Mouse (Mus musculus) T-helper 1 cell (primary cell): ENCODE results near the gene Fto.

Source experiments
- in situ Hi-C: fragments of 300-600 bp; cut with MboI, MseI; formaldehyde crosslinking; loops from one replicate; pipeline ENCODE4 v1.15.1; 2025; ENCODE audit warnings: high pct_unique_total_duplicates

The Fto gene

DNA sequence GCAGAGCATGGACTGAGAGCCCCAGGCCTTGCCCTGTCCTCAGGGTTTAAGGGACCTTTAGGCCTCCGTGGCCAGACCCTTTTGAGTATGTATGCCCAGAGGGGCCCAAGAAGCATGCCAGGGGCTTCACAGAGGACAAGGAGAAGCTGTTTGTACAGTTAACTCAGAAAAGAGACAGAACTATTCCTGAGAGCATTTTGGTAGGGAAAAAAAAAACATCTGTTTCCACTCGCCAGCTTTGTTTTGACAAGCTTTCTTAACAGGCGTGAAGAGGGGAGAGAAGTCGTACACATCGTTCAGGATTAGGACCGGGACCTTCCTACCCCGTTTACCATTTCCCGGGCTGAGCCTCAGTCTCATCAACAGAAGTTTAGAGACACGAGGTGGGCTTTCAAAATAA lies 335.5 kb downstream of the Fto start:
- in situ Hi-C loops: no loop called here

DNA sequence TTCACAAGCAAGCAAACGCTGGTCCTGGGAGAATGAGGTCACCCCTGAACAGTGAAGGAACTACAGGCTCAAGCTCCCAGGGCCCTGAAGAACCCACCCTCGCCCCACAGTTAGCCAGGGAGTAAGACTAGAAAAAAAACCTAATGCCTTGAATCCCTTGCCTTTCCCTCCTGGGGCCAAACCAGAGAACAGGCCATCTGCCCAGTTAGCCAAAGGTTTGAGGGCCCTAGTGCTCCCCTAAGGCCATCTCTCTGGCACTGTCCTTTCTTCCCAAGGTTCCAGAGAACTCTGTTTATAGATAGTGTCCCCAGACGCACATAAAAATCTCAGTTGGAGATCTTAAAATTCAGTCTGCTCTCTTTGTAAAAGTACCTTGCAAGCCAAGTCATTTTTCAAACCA lies 340.2 kb downstream of the Fto start:
- in situ Hi-C loops: no loop called here

DNA sequence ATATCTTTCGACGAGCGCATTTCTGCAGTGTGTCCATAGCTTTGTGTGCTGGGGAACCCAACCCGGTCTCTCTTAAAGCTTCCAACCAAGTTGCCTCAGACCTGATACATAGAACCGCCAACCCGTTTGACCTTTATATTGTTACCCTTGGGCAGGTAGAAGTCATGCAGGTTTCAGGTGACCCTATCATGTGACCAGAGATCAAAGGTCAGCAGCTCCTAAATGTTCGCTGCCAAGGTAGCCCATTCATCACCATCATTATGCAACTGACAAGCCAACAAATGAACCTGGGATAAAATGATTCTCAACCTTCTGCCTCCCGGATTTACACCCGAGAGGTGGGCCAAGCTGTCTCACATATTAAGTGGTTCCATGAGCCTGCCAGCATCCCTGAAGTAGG lies 344.1 kb downstream of the Fto start:
- in situ Hi-C loops: no loop called here

DNA sequence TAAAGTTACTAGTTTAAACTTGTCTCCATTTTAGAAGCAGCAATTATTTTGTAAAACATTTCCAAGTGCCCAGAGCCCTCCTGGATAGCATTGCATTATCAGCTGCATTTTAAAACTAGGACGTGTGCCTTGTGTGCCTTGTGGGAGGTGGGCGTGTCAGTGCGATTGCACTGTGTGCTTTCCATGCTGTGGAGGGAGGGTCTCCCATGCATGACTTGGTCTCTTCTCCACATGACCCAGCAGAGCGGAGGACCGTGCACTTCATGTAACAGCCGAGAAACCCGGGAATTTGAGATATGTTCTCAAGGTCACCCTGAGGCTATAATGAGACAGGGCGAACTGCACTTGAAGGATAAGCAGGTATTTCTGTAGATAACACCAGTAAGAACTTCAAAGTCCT lies 347.6 kb downstream of the Fto start:
- in situ Hi-C loops: no loop called here

DNA sequence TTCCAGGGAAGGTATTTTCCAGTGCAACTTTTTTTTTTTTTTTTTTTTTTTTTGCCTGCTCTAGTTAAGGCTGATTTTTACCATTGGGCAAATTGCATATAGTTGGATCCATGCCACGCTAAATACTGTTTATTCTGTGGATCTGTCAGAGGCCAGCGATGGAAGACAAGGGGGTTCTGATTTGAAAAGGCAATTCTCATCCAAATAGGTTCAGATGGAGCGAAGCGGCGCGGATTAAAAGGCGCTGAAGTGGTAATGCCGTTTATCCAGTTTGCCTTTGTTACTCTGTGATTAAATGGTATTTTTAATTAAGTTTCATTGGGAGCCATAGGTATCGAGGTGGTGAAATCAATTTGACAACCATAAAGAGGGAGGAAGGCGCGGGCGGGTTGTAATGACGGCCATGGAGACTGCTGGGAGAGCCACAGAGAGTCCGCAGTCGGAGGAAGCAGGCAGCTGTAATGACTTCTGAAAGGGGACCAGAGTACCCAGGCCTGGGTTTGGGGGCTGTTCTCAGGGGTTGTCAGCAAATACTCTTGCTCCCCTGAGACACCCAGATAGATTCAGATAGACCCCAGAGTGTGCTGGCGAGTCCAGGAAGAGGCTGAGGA lies 356.2 kb downstream of the Fto start:
- in situ Hi-C loops: no loop called here

DNA sequence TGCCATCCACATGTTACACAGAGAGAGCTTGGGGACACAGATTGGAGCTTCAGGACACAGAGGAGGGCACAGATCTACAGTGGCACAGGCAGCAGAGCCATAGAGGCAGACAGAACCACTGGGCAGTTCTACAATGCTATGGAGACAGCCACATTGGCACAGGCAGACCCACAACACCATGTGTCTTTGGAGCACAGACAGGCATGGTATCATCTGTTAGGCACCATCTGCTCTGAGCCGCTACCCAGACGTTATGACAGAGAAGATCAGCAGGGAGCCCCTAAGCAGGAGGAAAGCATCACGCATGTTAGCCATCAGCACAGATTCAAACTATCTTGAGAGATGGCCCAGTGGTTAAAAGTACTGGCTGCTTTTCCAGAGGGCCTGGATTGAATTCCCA lies 363.6 kb downstream of the Fto start:
- in situ Hi-C loops: no loop called here

DNA sequence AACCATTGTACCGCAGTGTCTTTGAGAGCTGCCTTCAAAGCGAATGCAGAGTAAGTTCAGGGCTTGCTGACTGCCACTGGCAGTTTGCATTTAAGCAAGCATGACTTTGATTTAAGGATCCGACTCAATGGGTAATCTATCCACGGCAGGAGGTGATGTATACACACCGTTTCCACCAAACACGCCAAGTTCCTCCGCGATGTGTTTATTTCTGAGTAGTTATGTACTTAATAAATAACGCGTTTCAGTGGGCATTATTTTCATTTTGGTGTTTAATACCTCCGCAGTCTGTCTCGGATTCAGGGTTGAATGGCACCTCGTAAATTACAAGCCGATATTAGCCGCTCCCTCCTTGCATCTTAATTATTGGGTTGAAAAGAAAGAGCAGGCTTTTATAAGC lies 366.1 kb downstream of the Fto start:
- in situ Hi-C loops: no loop called here

DNA sequence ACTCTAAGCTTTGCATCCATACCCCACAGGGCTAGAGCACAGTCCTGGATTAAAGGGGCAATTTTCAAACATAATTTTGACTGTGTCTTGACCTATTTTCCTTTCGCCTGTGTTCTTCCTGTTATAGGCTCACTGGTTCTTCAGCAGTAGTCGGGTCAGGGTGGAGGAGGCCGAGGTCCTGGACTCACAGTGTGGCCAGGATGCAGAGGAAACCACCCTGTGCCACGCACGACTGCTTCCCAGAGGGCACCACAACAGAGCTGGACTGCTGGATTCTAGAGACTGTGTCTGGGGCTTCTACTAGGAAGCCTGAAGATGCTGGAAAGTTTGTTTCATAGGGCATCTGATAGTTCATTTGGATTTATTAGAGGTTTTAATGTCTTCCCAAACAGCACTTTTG lies 366.8 kb downstream of the Fto start:
- in situ Hi-C loops: no loop called here

DNA sequence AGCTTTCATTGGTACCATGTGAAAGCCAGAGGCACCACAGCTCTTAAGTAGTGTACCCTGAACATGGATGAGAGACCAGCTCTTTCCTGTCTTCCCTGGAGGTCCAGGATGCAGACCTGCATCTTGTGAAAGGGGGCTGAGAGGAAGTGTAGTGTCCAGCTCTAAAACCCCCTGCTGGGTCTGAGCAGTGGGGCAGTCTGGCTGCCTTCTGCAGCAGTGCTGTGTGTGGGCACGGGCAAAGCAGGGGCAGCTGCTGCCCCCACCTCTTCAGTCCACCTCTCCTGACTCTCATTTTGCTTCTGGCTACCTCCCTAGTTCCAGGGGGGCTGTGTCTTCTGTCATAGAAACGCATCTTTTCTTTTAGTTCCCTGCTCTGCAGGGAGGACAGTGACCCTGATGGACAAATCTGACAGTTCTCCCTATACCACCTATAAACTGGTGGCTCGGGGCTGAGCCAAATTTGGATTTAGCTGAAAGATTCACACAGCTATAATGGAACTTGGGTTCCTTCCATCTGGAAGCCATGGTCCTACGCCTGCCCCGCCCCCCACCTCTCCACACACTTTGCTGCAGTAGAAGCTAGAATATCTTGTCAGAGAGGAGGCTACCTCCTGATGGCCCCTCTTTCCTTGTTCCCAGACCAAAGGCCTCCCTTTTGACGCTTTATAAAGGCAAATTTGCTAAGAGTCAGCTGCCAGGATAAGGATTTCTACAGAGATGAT lies 371.4 kb downstream of the Fto start:
- in situ Hi-C loops: no loop called here

DNA sequence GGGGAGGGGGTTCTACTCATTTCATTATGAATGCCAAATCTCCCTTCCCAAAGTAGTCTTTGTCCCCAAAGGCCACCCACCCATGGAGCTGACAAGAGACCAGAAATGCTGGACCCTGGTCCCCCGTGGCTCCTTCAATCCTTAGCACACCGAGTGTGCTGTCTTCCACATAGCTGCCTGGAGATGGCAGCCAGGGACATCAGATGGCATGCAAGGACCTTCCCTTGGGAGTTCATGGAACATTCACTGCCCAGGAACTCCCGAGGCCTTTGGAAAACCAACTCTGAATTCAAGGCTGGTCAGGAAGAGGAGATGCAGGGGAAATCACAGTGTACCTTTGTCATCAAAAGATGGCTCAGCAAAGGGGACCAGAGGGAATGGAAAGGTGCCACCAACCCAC lies 372.1 kb downstream of the Fto start:
- in situ Hi-C loops: no loop called here

DNA sequence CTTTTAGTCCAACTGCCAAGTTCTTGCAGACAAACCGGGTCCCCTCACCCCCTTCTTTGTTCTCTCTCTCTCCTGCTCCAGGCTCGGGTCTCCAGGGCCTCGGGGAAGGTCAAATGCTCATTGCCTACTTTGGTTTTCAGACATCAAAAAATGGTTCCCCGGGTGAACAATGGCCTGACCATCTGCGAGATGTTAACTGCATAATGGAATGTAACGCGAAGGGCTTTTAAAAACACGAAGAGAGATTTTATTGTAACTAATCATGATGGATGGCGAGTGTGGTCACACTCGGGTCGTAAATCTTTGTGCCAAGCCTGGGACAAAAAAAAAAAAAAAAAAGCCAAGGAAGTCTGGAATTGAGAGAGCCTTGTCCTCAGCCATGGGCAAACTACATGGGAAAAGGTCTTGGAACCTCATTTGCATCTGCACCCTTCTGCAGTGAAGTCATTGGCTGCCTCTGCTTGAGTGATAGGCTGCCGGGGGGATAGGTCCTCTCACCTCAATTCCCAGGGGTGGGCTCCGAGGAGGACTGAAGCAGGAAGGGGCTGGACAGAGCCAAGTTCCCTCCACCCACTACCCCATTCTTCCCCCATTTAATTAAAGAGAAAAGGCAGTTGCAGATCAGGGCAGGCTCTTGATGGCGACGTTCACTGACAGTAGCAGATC lies 378.9 kb downstream of the Fto start:
- in situ Hi-C loops: no loop called here

DNA sequence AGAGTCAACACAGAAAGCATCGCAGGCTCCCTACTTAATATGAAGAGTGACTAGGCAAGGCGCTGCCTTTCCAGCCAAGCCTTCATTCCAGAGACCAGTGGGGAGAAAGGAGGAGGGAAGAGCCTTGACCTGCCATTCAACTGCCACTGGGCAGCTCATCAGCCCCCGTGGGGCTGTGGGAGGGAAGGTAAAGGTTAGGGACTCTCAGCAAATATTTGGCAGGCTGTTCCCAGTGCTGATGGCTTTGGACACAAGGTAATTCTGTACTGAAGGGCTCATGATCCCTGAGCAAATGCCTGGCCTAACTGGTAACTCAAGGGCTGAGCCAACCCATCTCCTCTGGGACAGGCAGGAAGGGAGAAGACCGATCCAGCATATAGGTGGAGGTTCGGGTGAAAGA lies 393.2 kb downstream of the Fto start:
- in situ Hi-C loops: no loop called here

DNA sequence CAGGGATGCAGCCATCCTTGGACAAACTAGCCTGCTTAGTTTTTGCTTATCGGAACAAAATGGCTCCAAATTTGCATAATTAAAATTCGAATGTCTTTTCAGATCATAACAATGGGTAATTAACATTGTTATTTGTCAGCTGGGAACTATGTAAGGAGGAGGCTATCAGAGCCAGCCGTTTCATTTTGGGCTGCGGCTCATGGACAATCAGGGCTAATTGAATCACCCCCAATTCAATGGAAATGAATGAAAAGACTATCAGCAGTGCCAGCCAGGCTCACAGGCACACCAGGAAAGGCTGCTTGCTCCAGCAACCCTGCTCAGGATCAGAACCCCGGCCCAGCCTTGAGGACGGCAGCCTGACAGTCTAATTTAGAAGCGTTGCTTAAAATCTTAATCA lies 395.3 kb downstream of the Fto start:
- in situ Hi-C loops: no loop called here

DNA sequence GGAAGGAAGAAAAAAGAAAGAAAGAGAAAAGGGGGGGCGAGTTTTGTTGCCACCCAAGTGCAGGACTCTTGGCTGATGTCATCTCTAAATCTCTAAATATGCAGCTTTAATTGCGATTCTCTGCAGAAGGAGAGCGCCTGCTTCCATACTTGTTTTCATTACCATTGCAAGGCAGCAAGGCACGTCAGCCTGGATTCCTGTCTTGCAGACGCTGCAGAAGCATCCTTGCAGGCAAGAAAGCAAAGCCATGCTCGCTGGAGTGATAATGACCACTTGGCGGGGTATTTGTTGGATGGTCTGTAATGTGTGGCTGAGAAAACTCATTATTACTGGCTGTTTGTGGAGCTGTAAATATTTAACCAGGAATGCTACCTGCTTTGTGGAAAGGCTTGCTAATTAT lies 396.4 kb downstream of the Fto start:
- in situ Hi-C loops: no loop called here

DNA sequence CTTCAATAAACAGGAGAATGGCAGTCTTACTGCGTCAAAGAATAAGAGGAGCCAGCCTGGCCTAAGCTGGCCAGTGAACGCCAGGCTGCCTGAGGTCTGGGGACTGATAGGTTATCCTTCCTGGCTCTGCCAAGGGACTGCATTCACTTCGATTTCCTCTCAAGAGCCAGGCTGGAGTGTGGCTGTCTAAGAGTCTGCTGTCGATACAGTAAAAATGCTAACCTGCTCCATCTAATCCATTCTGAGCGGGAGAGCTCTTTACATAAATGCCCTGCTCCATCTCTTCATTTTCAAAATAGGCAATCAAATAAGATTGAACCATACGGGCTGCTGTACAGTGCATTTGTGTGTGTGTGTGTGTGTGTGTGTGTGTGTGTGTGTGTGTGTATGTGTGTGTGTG lies 397.9 kb downstream of the Fto start:
- in situ Hi-C loops: no loop called here

DNA sequence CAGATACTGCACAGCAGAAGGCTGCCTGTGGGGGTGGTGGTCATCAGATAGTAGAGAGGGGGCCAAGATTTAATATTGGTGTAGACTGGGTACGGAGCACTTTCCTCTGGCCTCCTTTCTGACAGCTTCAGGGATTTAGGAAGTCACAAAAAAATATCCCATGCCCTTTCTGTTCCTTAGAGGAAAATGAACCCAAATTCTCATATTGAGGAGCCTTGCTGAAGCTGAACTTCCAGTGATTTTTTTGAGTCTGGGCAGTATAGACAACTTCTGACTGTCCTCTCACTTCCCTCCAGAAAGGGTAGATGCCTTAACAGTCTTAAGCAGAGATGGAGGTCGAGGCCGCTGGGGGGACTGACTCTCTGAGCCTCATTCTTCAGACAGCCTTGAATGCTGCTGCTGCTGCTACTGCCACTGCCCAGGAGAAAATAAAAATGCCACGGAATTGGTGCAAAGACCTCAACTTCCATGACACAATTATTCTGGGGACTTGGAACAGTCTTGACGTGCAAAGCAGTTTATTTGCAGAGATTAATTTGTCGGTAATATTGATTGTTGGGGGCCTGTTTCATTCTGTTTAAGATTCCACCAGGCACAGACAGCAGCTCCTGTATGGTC lies 398.8 kb downstream of the Fto start:
- in situ Hi-C loops: no loop called here

DNA sequence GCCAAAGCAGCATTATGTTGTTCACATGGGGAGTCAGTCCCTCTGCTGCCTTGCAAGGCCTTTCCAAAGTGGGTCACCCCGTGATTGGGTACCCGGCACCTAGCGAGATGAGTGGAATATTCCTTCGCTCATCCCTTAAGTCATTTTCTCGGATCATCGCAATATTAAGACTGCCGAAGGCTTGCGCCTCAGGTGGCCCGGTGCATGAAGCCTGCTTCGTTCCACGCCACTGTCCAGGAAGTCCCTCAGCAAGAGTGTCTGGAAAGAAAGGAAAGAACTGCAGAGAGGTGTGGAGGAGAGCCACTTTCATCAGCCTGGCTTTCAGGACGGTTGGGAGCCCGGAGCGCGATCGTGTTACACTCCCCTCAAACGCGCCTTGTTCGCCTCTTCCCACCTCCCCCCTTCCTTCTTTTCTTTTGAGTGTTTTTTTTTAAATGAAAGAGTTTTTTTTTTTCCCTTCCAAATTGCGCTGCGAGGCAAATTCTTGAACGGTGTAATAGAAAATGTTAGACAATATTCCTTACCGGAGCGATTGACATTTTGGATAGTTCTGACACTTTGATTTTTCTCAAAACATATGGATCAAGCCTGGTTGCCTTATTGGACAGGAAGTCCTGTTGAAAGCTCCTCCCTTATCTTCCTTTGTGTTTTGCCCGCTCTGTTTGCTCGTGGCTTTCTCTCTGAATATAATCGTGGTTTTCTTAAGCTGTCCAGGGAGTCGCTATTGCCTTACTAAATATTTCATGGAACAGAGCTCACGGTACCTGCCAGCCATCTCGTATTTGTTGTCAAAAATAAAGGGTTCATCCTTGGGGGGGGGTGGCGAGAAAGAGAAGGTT lies 399.6 kb downstream of the Fto start:
- in situ Hi-C loops: no loop called here

DNA sequence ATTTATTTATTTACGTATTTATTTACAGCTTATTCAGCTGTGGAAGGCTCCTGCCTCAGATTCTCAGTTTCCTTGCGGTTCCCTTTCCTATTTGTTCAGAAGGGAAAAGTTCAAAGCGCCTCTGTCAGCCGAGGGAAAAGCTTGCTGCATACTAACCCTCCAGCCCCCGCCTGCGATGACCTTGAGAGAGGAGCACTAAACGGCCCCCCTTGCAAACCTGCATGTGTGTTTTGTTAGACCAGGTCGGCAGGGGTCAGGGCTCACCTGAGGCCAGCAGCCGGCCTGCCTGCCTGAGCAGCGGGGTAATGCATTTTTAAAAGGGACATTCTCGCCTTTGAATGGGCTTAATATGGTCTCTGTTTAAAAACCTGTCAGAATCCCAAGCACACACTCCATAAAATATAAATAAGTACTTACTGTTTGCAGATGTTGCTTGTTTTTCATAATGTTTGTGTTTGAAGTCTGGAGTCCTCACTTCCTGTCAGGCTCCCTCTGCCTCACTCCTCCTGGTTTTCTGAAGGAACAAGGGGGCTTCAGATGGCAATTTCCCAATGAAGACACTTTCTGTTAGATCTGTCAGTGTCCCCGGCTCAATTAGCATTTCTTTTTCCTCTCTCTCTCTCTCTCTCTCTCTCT lies 400.5 kb downstream of the Fto start:
- in situ Hi-C loops: no loop called here

DNA sequence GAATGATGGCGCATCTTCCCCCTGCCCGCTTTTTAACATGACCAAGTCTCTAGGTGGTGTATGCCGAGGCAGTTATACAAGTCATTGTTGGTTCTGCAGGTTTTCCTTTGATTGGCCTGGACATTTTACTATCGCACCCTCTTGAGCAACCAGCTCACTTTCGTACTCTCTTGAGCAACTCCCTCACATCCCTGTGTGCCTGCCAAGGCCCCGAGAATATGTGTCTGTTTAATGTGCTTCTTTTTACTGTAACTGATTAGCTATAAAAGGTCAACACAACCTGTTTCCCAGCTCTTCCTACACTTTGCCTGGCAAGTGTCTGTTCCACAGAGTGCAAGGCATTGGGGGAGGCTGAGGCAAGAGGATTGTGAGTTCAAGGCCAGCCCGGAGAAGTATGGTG lies 401.4 kb downstream of the Fto start:
- in situ Hi-C loops: no loop called here

DNA sequence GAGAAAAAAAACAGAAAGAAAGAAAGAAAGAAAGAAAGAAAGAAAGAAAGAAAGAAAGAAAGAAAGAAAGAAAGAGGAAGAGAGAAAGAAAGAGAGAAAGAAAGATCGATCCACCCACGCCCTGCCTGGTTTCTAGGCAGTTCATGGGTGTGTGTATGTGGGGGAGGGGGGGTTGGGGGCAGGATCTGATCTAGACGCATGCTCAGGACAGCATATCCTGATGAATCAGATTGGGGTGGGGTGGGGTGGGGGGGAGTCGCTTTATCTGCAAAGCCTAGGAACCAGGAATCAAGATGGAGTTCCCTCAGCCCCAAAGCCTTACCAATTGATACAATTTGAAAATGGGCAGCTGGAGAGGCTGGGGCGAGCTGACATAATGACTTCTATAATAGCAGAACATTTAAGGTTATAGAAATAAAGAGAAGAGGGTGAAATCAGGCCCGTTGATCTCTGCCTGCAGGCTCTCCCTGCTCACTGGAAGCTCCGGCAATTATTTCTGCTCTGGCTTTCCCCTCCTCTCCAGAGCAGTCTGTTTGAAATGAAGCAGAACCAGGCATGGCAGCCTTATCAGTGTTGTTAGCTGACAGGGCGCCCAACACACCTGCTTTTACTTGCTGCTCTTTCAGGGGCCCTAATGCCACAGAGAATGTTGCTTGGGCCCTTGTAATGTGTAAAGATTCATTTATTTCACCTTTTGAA lies 402.2 kb downstream of the Fto start:
- in situ Hi-C loops: no loop called here
